Mouse (Mus musculus): ENCODE data around the gene Npas1. TPM values are rescaled to one million over a fixed set of nuclear protein-coding genes. Genes with fewer than 3 reads are reported as not detected.
A peak's percentile ranks its signal among the peaks of the same experiment; 100 is the strongest.

Npas1 gene
- polyA plus RNA-seq, 1 experiment from 2014 or later: 0.16 TPM

GRCm38 (mm10) chr7:16468115-16468514 lies 9.4 kb downstream of the Npas1 start:
- Histone ChIP-seq H3K4me3 (no peak overlapping the region), H3K27me3 (peaks cover 59% of the 10 kb centered on the region), H3K27ac (no peak overlapping the region), H3K36me3 (no peaks in the 10 kb centered on the region), H3K9ac (no peak overlapping the region), H3K4me2 (no peak overlapping the region), H3K9me3 (replicated peaks) (no peaks in the 10 kb centered on the region), H3K4me1 (replicated peaks) (no peaks in the 10 kb centered on the region)
- no peak for ATAC-seq (replicated peaks; ENCODE audit: insufficient number of reproducible peaks, insufficient read depth, low FRiP score, low read depth)
- 34% methylated on average over 5 of the region's 5 CpGs for WGBS

GRCm38 (mm10) chr7:16466565-16466964 lies 11.0 kb downstream of the Npas1 start:
- no peak overlapping the region for H3K4me2 ChIP-seq
- H3K4me3 ChIP-seq: no peak overlapping the region
- ATAC-seq (replicated peaks; ENCODE audit: insufficient number of reproducible peaks, insufficient read depth, low FRiP score, low read depth): no peak
- H3K27ac ChIP-seq: no peak overlapping the region
- 63% methylated on average over 4 of the region's 4 CpGs for WGBS
- no peaks in the 10 kb centered on the region for H3K4me1 ChIP-seq (replicated peaks)
- H3K9ac ChIP-seq: no peak overlapping the region
- peaks cover 49% of the 10 kb centered on the region for H3K27me3 ChIP-seq
- H3K36me3 ChIP-seq: no peaks in the 10 kb centered on the region
- H3K9me3 ChIP-seq (replicated peaks): no peaks in the 10 kb centered on the region

DNA sequence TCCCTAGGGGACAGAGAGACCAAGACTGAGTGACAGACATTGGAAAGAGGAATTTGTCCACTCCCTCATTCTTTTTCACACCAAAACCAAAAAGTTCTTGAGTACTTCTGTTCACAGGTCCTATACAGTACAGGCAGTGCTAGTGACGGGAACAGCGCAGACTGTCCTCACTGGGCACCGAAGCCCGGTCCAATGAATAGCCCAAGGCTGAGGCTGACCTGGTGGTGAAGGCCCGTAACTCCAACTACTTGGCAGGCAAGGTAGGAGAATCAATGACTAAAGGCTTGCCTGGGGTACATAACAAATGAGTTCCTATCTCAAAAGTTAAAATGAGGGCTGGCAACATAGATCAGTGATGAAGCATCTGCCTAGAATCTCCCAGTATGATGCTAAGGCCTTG lies 12.0 kb downstream of the Npas1 start:
- no peak overlapping the region for H3K4me3 ChIP-seq
- no peaks in the 10 kb centered on the region for H3K4me1 ChIP-seq (replicated peaks)
- no peak overlapping the region for H3K4me2 ChIP-seq
- 85% methylated on average over 5 of the region's 5 CpGs for WGBS
- ATAC-seq (replicated peaks; ENCODE audit: insufficient number of reproducible peaks, insufficient read depth, low FRiP score, low read depth): no peak
- no peaks in the 10 kb centered on the region for H3K36me3 ChIP-seq
- no peaks in the 10 kb centered on the region for H3K9me3 ChIP-seq (replicated peaks)
- H3K9ac ChIP-seq: no peak overlapping the region
- no peak overlapping the region for H3K27ac ChIP-seq
- H3K27me3 ChIP-seq: peaks cover 47% of the 10 kb centered on the region

DNA sequence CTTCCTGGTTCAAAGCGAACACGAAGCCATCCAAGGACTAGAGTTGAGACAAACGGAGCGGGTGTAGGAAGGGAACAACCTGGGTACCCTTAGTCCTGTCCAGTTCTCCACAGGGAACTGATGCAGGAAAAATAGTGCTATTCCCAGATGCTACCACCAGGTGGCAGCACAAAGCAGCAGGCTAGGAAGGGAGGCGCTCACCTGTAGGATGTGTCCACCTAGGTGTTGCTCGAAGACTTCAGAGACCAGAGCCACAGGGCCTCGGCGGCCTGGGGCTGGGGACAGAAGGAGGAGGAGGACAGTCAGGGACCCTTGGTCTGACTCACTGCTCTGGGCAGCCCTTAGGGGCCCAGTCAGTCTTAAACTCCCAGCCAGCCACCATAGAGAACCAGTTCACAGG lies 12.4 kb downstream of the Npas1 start:
- peak; percentile 28; the same call in 1 of the 2 replicates for ATAC-seq (replicated peaks; ENCODE audit: insufficient number of reproducible peaks, insufficient read depth, low FRiP score, low read depth)
- no peaks in the 10 kb centered on the region for H3K9me3 ChIP-seq (replicated peaks)
- WGBS: 8% methylated on average over 8 of the region's 8 CpGs
- no peaks in the 10 kb centered on the region for H3K36me3 ChIP-seq
- H3K27ac ChIP-seq: no peak overlapping the region
- no peak overlapping the region for H3K4me2 ChIP-seq
- H3K9ac ChIP-seq: no peak overlapping the region
- no peak overlapping the region for H3K4me3 ChIP-seq
- H3K27me3 ChIP-seq: peaks cover 47% of the 10 kb centered on the region
- no peaks in the 10 kb centered on the region for H3K4me1 ChIP-seq (replicated peaks)

GRCm38 (mm10) chr7:16463214-16463613 lies 14.3 kb downstream of the Npas1 start:
- H3K27me3 ChIP-seq: peaks cover 32% of the 10 kb centered on the region
- no peak overlapping the region for H3K27ac ChIP-seq

DNA sequence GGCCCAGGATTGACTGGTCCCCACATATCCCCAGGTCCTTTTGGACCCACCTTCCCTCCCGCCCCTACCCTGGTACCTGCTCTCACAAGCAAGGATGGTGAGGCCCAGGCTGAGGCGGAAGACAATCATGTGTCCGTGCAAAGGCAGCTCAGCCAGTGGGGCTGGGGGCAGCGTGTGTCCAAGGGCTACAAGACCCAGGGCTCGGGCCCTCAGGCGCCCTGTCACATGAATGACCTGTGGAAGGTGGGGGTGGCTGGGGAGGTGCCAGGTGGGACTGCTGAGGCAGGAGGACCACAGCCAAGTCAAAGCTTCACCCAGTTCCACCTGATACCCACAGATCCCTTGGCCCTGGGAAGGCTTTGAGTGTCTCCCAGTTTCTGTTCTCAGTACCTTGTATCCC lies 15.8 kb downstream of the Npas1 start:
- no peak overlapping the region for H3K9ac ChIP-seq
- H3K27ac ChIP-seq: no peak overlapping the region
- H3K4me1 ChIP-seq (replicated peaks): no peaks in the 10 kb centered on the region
- H3K9me3 ChIP-seq (replicated peaks): no peaks in the 10 kb centered on the region
- H3K36me3 ChIP-seq: no peaks in the 10 kb centered on the region
- no peak overlapping the region for H3K4me2 ChIP-seq
- no peak overlapping the region for H3K4me3 ChIP-seq
- peaks cover 23% of the 10 kb centered on the region for H3K27me3 ChIP-seq
- no peak for ATAC-seq (replicated peaks; ENCODE audit: insufficient number of reproducible peaks, insufficient read depth, low FRiP score, low read depth)
- 73% methylated on average over 6 of the region's 6 CpGs for WGBS

More at GRCm38 (mm10) chr7:16463214-16463613, 14.3 kb downstream of the Npas1 start:
- no peak for ATAC-seq (replicated peaks; ENCODE audit: insufficient number of reproducible peaks, insufficient read depth, low FRiP score, low read depth)
- 2% methylated on average over 14 of the region's 14 CpGs for WGBS
- Histone ChIP-seq H3K4me1 (replicated peaks) (no peaks in the 10 kb centered on the region), H3K36me3 (no peaks in the 10 kb centered on the region), H3K4me2 (no peak overlapping the region), H3K9me3 (replicated peaks) (no peaks in the 10 kb centered on the region), H3K4me3 (no peak overlapping the region), H3K9ac (no peak overlapping the region)

DNA sequence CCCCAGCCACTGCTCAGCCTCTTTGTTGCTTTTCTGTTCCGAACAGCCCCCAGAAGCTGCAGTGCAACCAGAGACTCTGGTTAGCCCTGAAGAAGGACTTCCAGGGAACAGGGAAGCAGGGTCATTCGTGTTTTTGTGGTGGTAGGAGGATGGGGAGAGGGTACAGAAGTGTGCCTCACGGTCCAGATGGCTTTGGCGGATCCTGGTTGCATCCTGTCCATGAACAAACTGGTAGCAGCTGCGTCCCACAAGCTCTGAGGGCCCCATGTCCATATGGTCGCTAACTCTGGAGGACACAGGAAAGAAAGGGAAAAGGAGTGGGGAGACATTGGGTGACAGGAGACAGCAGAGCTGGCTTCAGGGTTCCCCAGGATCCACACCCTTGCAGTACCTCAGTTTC lies 16.4 kb downstream of the Npas1 start:
- Histone ChIP-seq H3K27me3 (peaks cover 23% of the 10 kb centered on the region), H3K9me3 (replicated peaks) (no peaks in the 10 kb centered on the region), H3K36me3 (peaks cover 3% of the 10 kb centered on the region; the same call in 1 of the 2 replicates), H3K4me2 (no peak overlapping the region), H3K4me1 (replicated peaks) (no peaks in the 10 kb centered on the region), H3K9ac (no peak overlapping the region), H3K4me3 (no peak overlapping the region), H3K27ac (no peak overlapping the region)
- ATAC-seq (replicated peaks; ENCODE audit: insufficient number of reproducible peaks, insufficient read depth, low FRiP score, low read depth): no peak
- WGBS: 57% methylated on average over 6 of the region's 6 CpGs

DNA sequence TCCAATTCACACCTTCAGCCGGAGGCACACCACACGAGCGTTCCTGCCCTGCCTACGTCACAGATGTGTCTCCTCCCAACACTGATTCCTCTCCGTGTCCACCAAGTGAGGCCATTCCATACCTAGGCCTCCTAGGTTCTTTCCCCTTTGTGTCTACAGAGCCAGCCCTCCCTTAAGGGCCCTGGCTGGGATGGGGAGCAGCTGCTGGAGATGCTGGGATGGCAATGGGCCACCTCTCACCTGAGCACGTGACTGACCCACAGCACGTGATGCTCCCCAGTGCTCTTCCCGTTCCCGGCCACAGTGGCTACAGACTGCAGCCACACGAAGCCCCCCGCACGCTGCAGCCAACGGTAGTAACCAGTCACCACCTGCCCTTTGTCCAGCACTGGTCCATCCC lies 17.0 kb downstream of the Npas1 start:
- H3K36me3 ChIP-seq: peaks cover 3% of the 10 kb centered on the region; the same call in 1 of the 2 replicates
- 51% methylated on average over 13 of the region's 13 CpGs for WGBS
- peaks cover 23% of the 10 kb centered on the region for H3K27me3 ChIP-seq
- no peaks in the 10 kb centered on the region for H3K9me3 ChIP-seq (replicated peaks)
- H3K4me2 ChIP-seq: no peak overlapping the region
- H3K9ac ChIP-seq: no peak overlapping the region
- no peak overlapping the region for H3K4me3 ChIP-seq
- no peaks in the 10 kb centered on the region for H3K4me1 ChIP-seq (replicated peaks)
- H3K27ac ChIP-seq: no peak overlapping the region
- ATAC-seq (replicated peaks; ENCODE audit: insufficient number of reproducible peaks, insufficient read depth, low FRiP score, low read depth): no peak

GRCm38 (mm10) chr7:16456289-16456688 lies 21.2 kb downstream of the Npas1 start:
- Histone ChIP-seq H3K4me1 (replicated peaks) (peaks cover 11% of the 10 kb centered on the region), H3K27me3 (peaks cover 14% of the 10 kb centered on the region), H3K36me3 (peaks cover 3% of the 10 kb centered on the region; the same call in 1 of the 2 replicates), H3K9me3 (replicated peaks) (no peaks in the 10 kb centered on the region), H3K9ac (no peak overlapping the region), H3K4me3 (no peak overlapping the region), H3K27ac (no peak overlapping the region), H3K4me2 (no peak overlapping the region)
- ATAC-seq (replicated peaks; ENCODE audit: insufficient number of reproducible peaks, insufficient read depth, low FRiP score, low read depth): no peak
- WGBS: 76% methylated on average over 5 of the region's 5 CpGs

GRCm38 (mm10) chr7:16455016-16455415 lies 22.5 kb downstream of the Npas1 start:
- no peak for ATAC-seq (replicated peaks; ENCODE audit: insufficient number of reproducible peaks, insufficient read depth, low FRiP score, low read depth)
- Histone ChIP-seq H3K4me2 (no peak overlapping the region), H3K9ac (no peak overlapping the region), H3K27me3 (peaks cover 2% of the 10 kb centered on the region; the same call in 1 of the 2 replicates), H3K27ac (no peak overlapping the region), H3K4me3 (no peak overlapping the region), H3K36me3 (peaks cover 3% of the 10 kb centered on the region; the same call in 1 of the 2 replicates), H3K4me1 (replicated peaks) (peaks cover 11% of the 10 kb centered on the region), H3K9me3 (replicated peaks) (no peaks in the 10 kb centered on the region)
- WGBS: 91% methylated on average over 14 of the region's 14 CpGs

- WGBS: under 1% methylated on average over 23 of the region's 23 CpGs
- H3K4me1 ChIP-seq (replicated peaks): peaks cover 11% of the 10 kb centered on the region
- peak overlapping the region; percentile 78 for H3K9ac ChIP-seq
- ATAC-seq (replicated peaks; ENCODE audit: insufficient number of reproducible peaks, insufficient read depth, low FRiP score, low read depth): peak; percentile 19
- H3K4me3 ChIP-seq: peak overlapping the region; percentile 86
- peak overlapping the region; percentile 97 for H3K4me2 ChIP-seq
- H3K27me3 ChIP-seq: no peaks in the 10 kb centered on the region
- H3K27ac ChIP-seq: peak overlapping the region; percentile 52
- H3K9me3 ChIP-seq (replicated peaks): no peaks in the 10 kb centered on the region
- peaks cover 3% of the 10 kb centered on the region; the same call in 1 of the 2 replicates for H3K36me3 ChIP-seq
Observed at GRCm38 (mm10) chr7:16453118-16453711, 24.3 kb downstream of the Npas1 start.

DNA sequence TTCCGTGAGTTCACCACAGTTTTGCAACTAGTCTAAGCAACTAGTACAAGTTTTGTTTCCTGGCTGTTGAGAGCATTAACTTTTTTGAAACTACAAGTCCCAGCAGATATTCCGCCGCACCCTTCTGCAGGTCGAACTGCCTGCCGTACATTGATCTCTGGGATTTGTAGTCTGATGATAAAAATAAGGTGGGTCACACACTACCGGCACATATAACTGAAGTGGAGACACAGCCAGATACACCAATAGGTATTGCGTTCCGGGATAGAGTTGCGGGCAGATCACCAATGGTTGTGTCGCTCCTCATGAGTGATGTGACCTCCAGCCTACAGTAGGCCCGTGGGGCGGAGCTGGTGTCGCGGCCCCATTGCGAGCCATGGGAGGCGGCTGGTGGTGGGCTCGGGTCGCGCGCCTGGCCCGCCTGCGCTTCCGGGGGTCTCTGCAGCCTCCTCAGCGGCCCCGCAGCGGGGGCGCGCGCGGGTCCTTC lies 24.9 kb downstream of the Npas1 start, which contains the start of gene Tmem160:
Tmem160 (plus strand) TSS at position 193 of the 487 bp plus-strand sequence.
- WGBS: under 1% methylated on average over 30 of the region's 30 CpGs
- ATAC-seq (replicated peaks; ENCODE audit: insufficient number of reproducible peaks, insufficient read depth, low FRiP score, low read depth): peak; percentile 97
- no peaks in the 10 kb centered on the region for H3K9me3 ChIP-seq (replicated peaks)
- H3K4me3 ChIP-seq: peak within 1 kb of the TSS; percentile 86
- H3K27me3 ChIP-seq: no peaks in the 10 kb centered on the region
- peak within 1 kb of the TSS; percentile 52 for H3K27ac ChIP-seq
- peaks cover 11% of the 10 kb centered on the region for H3K4me1 ChIP-seq (replicated peaks)
- peak within 1 kb of the TSS; percentile 97 for H3K4me2 ChIP-seq
- H3K9ac ChIP-seq: peak within 1 kb of the TSS; percentile 78
- peaks cover 3% of the 10 kb centered on the region; the same call in 1 of the 2 replicates for H3K36me3 ChIP-seq
